Mouse (Mus musculus) spleen, adult 2 months (tissue): ENCODE measurements around the gene Cdkl1. TPM values are rescaled to one million over a fixed set of nuclear protein-coding genes. Genes with fewer than 3 reads are reported as not detected.

Source experiments
- DNase-seq, 2 experiments: peaks; one replicate each; pipeline versions ENCODE4 v3.0.0 to v3.0.0-alpha.2; 2012 to 2021; ENCODE audit warnings: low spot score in 2 of 2, low read depth in 1 of 2
- H3K27ac ChIP-seq: fragments of 200-500 bp; 2 replicates; pipeline ENCODE4 v1.5.1; 2012; ENCODE audit warnings: low read length, inconsistent platforms; ENCODE audit not compliant: insufficient read depth
- H3K27me3 ChIP-seq: fragments of 200-500 bp; 2 replicates; pipeline ENCODE4 v1.6.1; 2012; ENCODE audit warnings: mild to moderate bottlenecking, moderate library complexity, low read length, inconsistent platforms; ENCODE audit not compliant: control insufficient read depth, insufficient read depth
- H3K36me3 ChIP-seq: fragments of 200-500 bp; 2 replicates; pipeline ENCODE4 v1.6.1; 2012; ENCODE audit warnings: mild to moderate bottlenecking, low read length, inconsistent platforms; ENCODE audit not compliant: control insufficient read depth, insufficient read depth
- H3K4me1 ChIP-seq: fragments of 200-500 bp; 2 replicates; pipeline ENCODE4 v1.6.1; 2011; ENCODE audit warnings: inconsistent platforms; ENCODE audit not compliant: control insufficient read depth, insufficient read depth, insufficient read length
- H3K4me3 ChIP-seq: fragments of 200-500 bp; 2 replicates; pipeline ENCODE4 v1.5.1; 2011; ENCODE audit warnings: mild to moderate bottlenecking, inconsistent platforms; ENCODE audit not compliant: insufficient read depth, insufficient read length; ENCODE audit errors: extremely low read depth
- CTCF ChIP-seq: fragments of 200-500 bp; IDR thresholded peaks from 2 replicates; pipeline ENCODE4 v1.5.1; 2011; ENCODE audit warnings: mild to moderate bottlenecking, inconsistent platforms; ENCODE audit not compliant: insufficient read depth, insufficient read length, insufficient replicate concordance; ENCODE audit errors: extremely low read depth
- POLR2A ChIP-seq: fragments of 200-500 bp; IDR thresholded peaks from 2 replicates; pipeline ENCODE4 v1.6.1; 2011; ENCODE audit warnings: low read depth, low read length, inconsistent platforms
- WGBS: fragments of 180-500 bp; shearing (Covaris S2); methylation state at CpG from one replicate; pipeline ENCODE4 v1.1.7; 2018; 5-methylcytosine and 5-hydroxymethylcytosine counted together
- polyA plus RNA-seq: library from polyadenylated mRNA; depleted of rRNA; stranded (reverse); fragments of >200 nt; gene quantifications from 2 replicates; pipeline ENCODE4 v1.2.3, GENCODE M21; 2012

Cdkl1 gene
- polyA plus RNA-seq, 1 experiment: 2.7 TPM

GRCm38 (mm10) chr12:69814272-69814671 is 23.2 kb upstream of the Cdkl1 start:
- TF ChIP-seq CTCF (no peak), POLR2A (no peak)
- no peak overlapping the region for H3K4me3 ChIP-seq
- no peak for DNase-seq
- H3K4me1 ChIP-seq: no peaks in the 10 kb centered on the region
- H3K27ac ChIP-seq: no peak overlapping the region
- peaks cover 18% of the 10 kb centered on the region; the same call in 1 of the 2 replicates for H3K36me3 ChIP-seq
- no peaks in the 10 kb centered on the region for H3K27me3 ChIP-seq
- 90% methylated on average over 6 of the region's 6 CpGs for WGBS

DNA sequence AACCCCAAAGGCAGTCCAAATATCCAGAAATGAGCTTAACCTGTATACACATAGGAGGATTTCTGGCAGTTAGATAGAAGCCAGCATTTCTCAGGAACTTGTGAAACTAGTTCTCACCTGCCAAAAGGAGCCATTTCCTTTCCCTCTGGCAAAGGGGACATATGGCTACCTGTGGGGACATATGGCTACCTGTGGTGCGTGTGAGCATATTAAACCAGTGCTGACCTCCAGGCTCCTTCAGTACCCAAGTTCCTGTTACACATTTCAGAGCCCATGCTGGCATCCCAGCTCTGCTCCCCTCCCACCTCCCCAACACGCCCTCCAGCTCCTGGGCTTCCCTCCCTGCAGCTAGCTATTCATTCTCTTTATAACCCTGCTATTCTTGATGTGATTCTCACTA is 22.5 kb upstream of the Cdkl1 start:
- Histone ChIP-seq H3K4me3 (no peak overlapping the region), H3K36me3 (peaks cover 21% of the 10 kb centered on the region; the same call in 1 of the 2 replicates), H3K4me1 (no peaks in the 10 kb centered on the region), H3K27me3 (no peaks in the 10 kb centered on the region), H3K27ac (no peak overlapping the region)
- TF ChIP-seq CTCF: no peak
- TF ChIP-seq POLR2A: no peak
- 96% methylated on average over 2 of the region's 2 CpGs for WGBS
- no peak for DNase-seq

- Histone ChIP-seq H3K36me3 (peaks cover 21% of the 10 kb centered on the region; the same call in 1 of the 2 replicates), H3K4me3 (no peak overlapping the region), H3K4me1 (no peaks in the 10 kb centered on the region), H3K27ac (no peak overlapping the region), H3K27me3 (no peaks in the 10 kb centered on the region)
- no peak for DNase-seq
- WGBS: 93% methylated on average over 3 of the region's 3 CpGs
- TF ChIP-seq POLR2A (no peak), CTCF (no peak)
Observed at GRCm38 (mm10) chr12:69812986-69813385, 21.9 kb upstream of the Cdkl1 start.

DNA sequence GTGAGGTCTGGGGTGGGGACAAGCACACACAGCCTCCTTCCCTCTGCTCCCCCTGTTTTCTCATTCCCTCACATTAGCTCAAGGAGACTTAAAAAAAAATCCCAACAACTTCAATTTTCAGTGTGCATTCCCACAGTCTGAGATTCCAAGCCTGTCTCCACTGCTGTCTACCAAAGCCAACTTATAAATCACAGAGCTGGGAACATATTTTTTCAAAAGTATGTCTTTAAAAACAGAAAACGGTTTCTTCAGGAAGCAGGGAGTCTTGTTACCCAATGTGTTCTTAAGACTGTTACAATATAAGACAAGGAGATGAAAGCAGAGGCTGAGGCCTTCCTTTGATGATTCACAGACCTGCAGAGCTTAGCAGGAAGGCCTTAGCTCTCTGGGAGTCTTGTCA is 20.9 kb upstream of the Cdkl1 start:
- WGBS: 77% methylated on average over 1 of the region's 1 CpGs
- H3K4me1 ChIP-seq: no peaks in the 10 kb centered on the region
- H3K36me3 ChIP-seq: peaks cover 23% of the 10 kb centered on the region; the same call in 1 of the 2 replicates
- H3K27ac ChIP-seq: no peak overlapping the region
- no peak for DNase-seq
- no peak overlapping the region for H3K4me3 ChIP-seq
- TF ChIP-seq CTCF (no peak), POLR2A (no peak)
- no peaks in the 10 kb centered on the region for H3K27me3 ChIP-seq

DNA sequence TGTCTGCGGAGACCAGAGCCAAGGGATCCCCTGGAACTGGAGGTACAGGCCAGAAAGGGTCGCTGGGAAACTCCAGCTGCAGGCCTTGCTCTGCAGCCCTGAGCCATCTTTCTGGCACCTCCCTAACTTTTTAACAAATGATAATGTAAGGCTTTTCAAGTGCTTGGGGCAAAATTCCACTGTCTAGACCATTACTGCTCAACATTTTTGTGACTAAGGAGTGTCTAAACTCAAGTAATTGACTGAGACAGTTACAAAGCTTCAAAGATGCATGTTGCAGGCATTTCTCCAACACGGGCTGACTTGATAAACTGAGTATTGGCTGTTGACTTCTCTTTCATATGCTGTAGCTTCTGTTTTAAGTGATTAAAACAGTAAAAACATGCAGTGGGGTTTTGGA is 18.4 kb upstream of the Cdkl1 start:
- DNase-seq: no peak
- Histone ChIP-seq H3K27me3 (no peaks in the 10 kb centered on the region), H3K4me3 (no peak overlapping the region), H3K27ac (no peak overlapping the region), H3K36me3 (peaks cover 15% of the 10 kb centered on the region), H3K4me1 (no peaks in the 10 kb centered on the region)
- WGBS: 84% methylated on average over 3 of the region's 3 CpGs
- TF ChIP-seq POLR2A (no peak), CTCF (no peak)

- no peak overlapping the region for H3K4me3 ChIP-seq
- TF ChIP-seq POLR2A: no peak
- TF ChIP-seq CTCF: no peak
- no peaks in the 10 kb centered on the region for H3K4me1 ChIP-seq
- no peaks in the 10 kb centered on the region for H3K27me3 ChIP-seq
- WGBS: 92% methylated on average over 11 of the region's 11 CpGs
- DNase-seq: no peak
- H3K36me3 ChIP-seq: peaks cover 14% of the 10 kb centered on the region
- no peak overlapping the region for H3K27ac ChIP-seq
Observed at GRCm38 (mm10) chr12:69807399-69807985, 16.4 kb upstream of the Cdkl1 start.

DNA sequence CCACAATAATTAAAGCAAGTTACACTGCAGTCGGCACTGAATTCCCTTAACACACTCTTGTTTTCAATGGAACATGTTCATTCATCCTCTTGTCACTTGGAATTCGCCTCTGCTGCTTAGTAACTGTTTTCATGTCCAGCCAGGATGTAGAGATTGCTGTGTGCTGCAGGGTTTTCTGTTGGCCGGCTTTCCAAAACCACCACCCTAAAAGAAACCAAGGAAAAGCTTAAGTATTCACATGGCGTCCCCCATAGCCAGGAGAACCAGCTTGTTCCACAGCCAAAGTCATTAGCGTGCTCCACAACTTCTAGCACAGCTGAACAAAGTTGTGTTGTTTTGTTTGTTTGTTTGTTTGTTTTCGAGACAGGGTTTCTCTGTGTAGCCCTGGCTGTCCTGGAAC is 14.1 kb upstream of the Cdkl1 start:
- no peak overlapping the region for H3K27ac ChIP-seq
- TF ChIP-seq POLR2A (no peak), CTCF (no peak)
- no peaks in the 10 kb centered on the region for H3K4me1 ChIP-seq
- WGBS: 92% methylated on average over 6 of the region's 6 CpGs
- no peak for DNase-seq
- peaks cover 13% of the 10 kb centered on the region for H3K36me3 ChIP-seq
- no peak overlapping the region for H3K4me3 ChIP-seq
- H3K27me3 ChIP-seq: no peaks in the 10 kb centered on the region
